Mouse (Mus musculus) brain, embryonic 14.5 days (tissue): ENCODE measurements at regions not wholly inside any gene's neighbourhood (a gene's known extent, or its start where the extent isn't known, plus 50 kb on each side); places are given as distances from the start of the nearest gene placed in this dataset.

Experiments used
- CTCF ChIP-seq: fragments of 200-500 bp; IDR thresholded peaks from 2 replicates; pipeline ENCODE4 v1.5.1; 2012; ENCODE audit warnings: inconsistent platforms, mild to moderate bottlenecking, moderate library complexity, borderline replicate concordance; ENCODE audit not compliant: insufficient read depth, insufficient read length; ENCODE audit errors: extremely low read depth
- POLR2A ChIP-seq: fragments of 200-500 bp; IDR thresholded peaks from 2 replicates; pipeline ENCODE4 v1.6.1; 2012; ENCODE audit warnings: mild to moderate bottlenecking, inconsistent platforms, borderline replicate concordance; ENCODE audit not compliant: poor library complexity, insufficient read depth, insufficient read length, severe bottlenecking; ENCODE audit errors: extremely low read depth

- TF ChIP-seq CTCF (no peak), POLR2A (no peak)
Measured at GRCm38 (mm10) chr1:57206496-57206895, 170.9 kb upstream of the 1700066M21Rik start.
